Mouse (Mus musculus) lung, adult 2 months (tissue): ENCODE data around the gene Trim56. TPM values are rescaled to one million over a fixed set of nuclear protein-coding genes. Genes with fewer than 3 reads are reported as not detected.
A peak's percentile ranks its signal among the peaks of the same experiment; 100 is the strongest.

Experiments used
- DNase-seq: peaks from one replicate; pipeline ENCODE4 v3.0.0; 2022
- H3K4me1 ChIP-seq: fragments of 200-500 bp; 2 replicates; pipeline ENCODE4 v1.6.1; 2011; ENCODE audit warnings: low read length; ENCODE audit not compliant: control insufficient read depth, insufficient read depth
- H3K4me3 ChIP-seq: fragments of 200-500 bp; replicated peaks from 2 replicates; pipeline ENCODE3; 2011; ENCODE audit warnings: low read depth, mild to moderate bottlenecking, control low read depth, low read length; ENCODE audit errors: extremely low read depth
- CTCF ChIP-seq: fragments of 200-500 bp; IDR thresholded peaks from 2 replicates; pipeline ENCODE4 v1.5.1; 2011; ENCODE audit warnings: mild to moderate bottlenecking, low read length, control low read depth; ENCODE audit not compliant: insufficient read depth
- POLR2A ChIP-seq: fragments of 200-500 bp; IDR thresholded peaks from 2 replicates; pipeline ENCODE4 v1.6.1; 2011; ENCODE audit warnings: low read depth, mild to moderate bottlenecking, control low read depth, low read length, borderline replicate concordance; ENCODE audit errors: extremely low read depth
- WGBS: fragments of 180-500 bp; shearing (Covaris S2); methylation state at CpG from one replicate; pipeline ENCODE4 v1.1.7; 2018; 5-methylcytosine and 5-hydroxymethylcytosine counted together
- polyA plus RNA-seq: library from polyadenylated mRNA; depleted of rRNA; stranded (reverse); fragments of >200 nt; gene quantifications from 2 replicates; pipeline ENCODE4 v1.2.3, GENCODE M21; 2012; rRNA removed

Trim56 gene
- polyA plus RNA-seq, 1 experiment: 26.8 TPM

- H3K4me3 ChIP-seq: no peak overlapping the region
- TF ChIP-seq POLR2A: no peak
- TF ChIP-seq CTCF: no peak
- H3K4me1 ChIP-seq: peaks cover 7% of the 10 kb centered on the region
- 82% methylated on average over 4 of the region's 4 CpGs for WGBS
- DNase-seq: no peak
These were observed 47.3 kb downstream of the Trim56 start for GRCm38 (mm10) chr5:137068711-137069110.

GRCm38 (mm10) chr5:137065923-137066322, 50.1 kb downstream of the Trim56 start:
- TF ChIP-seq CTCF (no peak), POLR2A (no peak)
- DNase-seq: no peak
- Histone ChIP-seq H3K4me3 (no peak overlapping the region), H3K4me1 (no peaks in the 10 kb centered on the region)
- WGBS: 70% methylated on average over 8 of the region's 8 CpGs

- Histone ChIP-seq H3K4me3 (no peak overlapping the region), H3K4me1 (no peaks in the 10 kb centered on the region)
- no peak for TF ChIP-seq POLR2A
- no peak for TF ChIP-seq CTCF
- no peak for DNase-seq
- whole genome bisulfite sequencing: 70% methylated on average over 6 of the region's 6 CpGs
These were observed 50.6 kb downstream of the Trim56 start for GRCm38 (mm10) chr5:137065454-137065853.

- Histone ChIP-seq H3K4me1 (no peaks in the 10 kb centered on the region), H3K4me3 (no peak overlapping the region)
- 83% methylated on average over 5 of the region's 5 CpGs for WGBS
- DNase-seq: no peak
- TF ChIP-seq POLR2A (no peak), CTCF (no peak)
These were observed 53.4 kb downstream of the Trim56 start for GRCm38 (mm10) chr5:137062601-137063000.

GRCm38 (mm10) chr5:137061809-137062481, 54.1 kb downstream of the Trim56 start:
- DNase-seq: peak; percentile 56
- 14% methylated on average over 12 of the region's 12 CpGs for WGBS
- H3K4me3 ChIP-seq: no peak overlapping the region
- no peak for TF ChIP-seq POLR2A
- peak; percentile 68 for TF ChIP-seq CTCF
- no peaks in the 10 kb centered on the region for H3K4me1 ChIP-seq

Other genes with a start within 250 kb of the Trim56 start
- gene Col26a1, start 233.0 kb downstream of the Trim56 start, polyA plus RNA-seq: 1.5 and 2.0 TPM in 2 replicates
- 10.8 and 13.4 TPM in 2 replicates for gene Ift22, start 208.1 kb downstream of the Trim56 start, polyA plus RNA-seq
- gene Fis1, start 162.9 kb downstream of the Trim56 start, polyA plus RNA-seq: 203 and 217 TPM in 2 replicates
- gene Cldn15, start 149.6 kb downstream of the Trim56 start, polyA plus RNA-seq: 20.6 and 27.6 TPM in 2 replicates
- gene Plod3, start 129.2 kb downstream of the Trim56 start, polyA plus RNA-seq: 84.8 and 85.6 TPM in 2 replicates
- 70.3 and 82.0 TPM in 2 replicates for gene Znhit1, start 128.2 kb downstream of the Trim56 start, polyA plus RNA-seq
- gene Vgf, start 89.8 kb downstream of the Trim56 start, polyA plus RNA-seq: 0.03 TPM in 1 of 2 replicates, not detected in the other
- 29.0 and 32.0 TPM in 2 replicates for gene Ap1s1, start 70.1 kb downstream of the Trim56 start, polyA plus RNA-seq
- gene Serpine1, start 43.9 kb downstream of the Trim56 start, polyA plus RNA-seq: 19.8 and 22.0 TPM in 2 replicates
- 4.3 TPM in 1 of 2 replicates, not detected in the other for gene Muc3, start 33.1 kb upstream of the Trim56 start, polyA plus RNA-seq
- 0.26 and 0.74 TPM in 2 replicates for gene Muc3a, start 96.2 kb upstream of the Trim56 start, polyA plus RNA-seq
- gene Ache, start 171.3 kb upstream of the Trim56 start, polyA plus RNA-seq: 2.0 and 3.3 TPM in 2 replicates
- gene Ufsp1, start 178.4 kb upstream of the Trim56 start, polyA plus RNA-seq: 7.0 and 7.1 TPM in 2 replicates
- 107 and 136 TPM in 2 replicates for gene Srrt, start 191.5 kb upstream of the Trim56 start, polyA plus RNA-seq
- gene Trip6, start 198.2 kb upstream of the Trim56 start, polyA plus RNA-seq: 52.6 and 55.2 TPM in 2 replicates
- gene Slc12a9, start 217.4 kb upstream of the Trim56 start, polyA plus RNA-seq: 22.5 and 24.1 TPM in 2 replicates
- 105 and 123 TPM in 2 replicates for gene Ephb4, start 233.9 kb upstream of the Trim56 start, polyA plus RNA-seq